Mouse (Mus musculus): ENCODE data around the gene Ikbip.

DNA sequence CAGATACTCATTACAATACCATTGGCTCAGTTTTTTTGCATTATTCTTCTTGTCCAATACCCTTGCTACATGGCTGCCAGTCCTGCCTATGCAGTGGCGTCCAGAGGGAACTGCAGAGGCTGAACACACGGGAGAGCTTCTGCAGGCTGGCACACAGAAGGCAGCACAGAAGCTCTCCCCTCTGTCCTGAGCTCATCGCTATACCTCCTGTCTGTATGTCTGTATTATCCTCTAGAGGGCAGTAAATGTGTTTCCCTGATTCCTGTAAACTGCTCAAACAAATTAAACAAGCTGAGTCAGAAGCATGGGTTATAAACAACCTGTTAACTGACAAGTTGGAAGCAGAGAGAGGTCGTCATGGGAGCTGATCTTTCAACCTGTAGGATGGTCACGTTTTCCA, 22.0 kb upstream of the Ikbip start:
- no peak for TF ChIP-seq CTCF (IDR thresholded peaks at IDR 0.05; ENCODE audit: control insufficient read depth, insufficient read depth, insufficient read length)
- no peak for TF ChIP-seq CEBPB (IDR thresholded peaks at IDR 0.05; ENCODE audit: low read depth)
- TF ChIP-seq MYOG (IDR thresholded peaks at IDR 0.05; ENCODE audit: control insufficient read depth, extremely low read depth, insufficient read length): no peak
- no peak for TF ChIP-seq MAX (IDR thresholded peaks at IDR 0.05)
- TF ChIP-seq USF1 (IDR thresholded peaks at IDR 0.05; ENCODE audit: low read depth): no peak
- TF ChIP-seq FOSL1 (IDR thresholded peaks at IDR 0.05; ENCODE audit: insufficient read depth, low read length, poor library complexity, severe bottlenecking): no peak

All from C2C12 (cell line).